Mouse (Mus musculus): ENCODE data around the gene Sipa1l3.

The Sipa1l3 gene

DNA sequence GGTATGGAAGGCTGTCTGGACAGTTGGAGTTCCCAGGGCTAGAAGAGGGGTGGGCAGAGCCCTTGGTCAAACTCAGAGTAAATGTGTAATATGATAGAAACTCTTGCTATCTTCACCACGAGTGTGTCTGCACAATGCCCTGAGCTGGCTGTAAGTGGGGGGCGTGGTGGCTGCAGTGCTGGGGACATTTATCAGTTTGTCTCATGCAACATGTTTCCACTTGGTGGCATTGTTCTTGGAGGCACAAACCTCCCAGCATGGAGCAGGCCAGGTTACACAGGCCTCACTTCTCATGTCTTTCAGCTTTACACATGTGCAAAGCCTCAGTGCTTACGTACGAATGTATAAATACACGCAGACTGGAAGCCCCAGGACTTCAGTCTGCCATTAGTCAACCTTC lies 146.3 kb downstream of the Sipa1l3 start:
- no peak for DNase-seq (ENCODE audit: low spot score)

DNA sequence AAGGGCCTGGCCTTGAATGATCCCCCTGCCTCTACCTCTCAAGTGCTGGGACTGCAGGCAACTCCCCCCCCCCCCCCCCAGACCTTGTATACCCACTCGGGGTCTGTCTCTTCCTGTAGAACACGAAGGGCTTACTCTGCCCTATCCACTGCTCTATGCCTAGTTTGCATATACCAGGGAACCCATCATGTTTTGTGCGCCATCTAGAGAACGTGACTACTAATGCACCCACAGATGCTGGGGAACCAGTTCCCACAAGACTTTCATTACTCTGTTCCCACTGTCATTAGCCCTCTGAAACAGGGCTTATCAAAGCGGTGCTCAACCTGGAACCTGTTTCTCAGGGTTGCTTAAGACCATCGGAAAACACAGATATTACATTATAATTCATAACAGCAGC lies 148.4 kb downstream of the Sipa1l3 start:
- DNase-seq (ENCODE audit: low spot score), result no peak

DNA sequence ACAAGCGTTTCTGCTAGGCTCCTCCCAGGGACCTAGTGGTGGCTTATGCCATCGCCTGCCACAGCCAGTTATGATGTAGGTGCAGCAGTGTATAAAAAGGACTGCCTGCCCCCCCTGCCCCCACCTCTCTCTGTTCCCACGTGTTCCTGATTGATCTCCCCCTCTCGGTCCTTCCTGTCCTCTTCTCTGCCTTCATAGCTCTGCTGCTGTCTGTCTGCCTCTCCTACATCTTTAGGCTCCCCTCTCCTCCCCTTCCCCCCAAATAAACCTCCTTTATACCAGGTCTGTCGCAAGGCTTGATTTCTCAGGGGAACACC lies 150.5 kb downstream of the Sipa1l3 start:
- no peak for DNase-seq (ENCODE audit: low spot score)

DNA sequence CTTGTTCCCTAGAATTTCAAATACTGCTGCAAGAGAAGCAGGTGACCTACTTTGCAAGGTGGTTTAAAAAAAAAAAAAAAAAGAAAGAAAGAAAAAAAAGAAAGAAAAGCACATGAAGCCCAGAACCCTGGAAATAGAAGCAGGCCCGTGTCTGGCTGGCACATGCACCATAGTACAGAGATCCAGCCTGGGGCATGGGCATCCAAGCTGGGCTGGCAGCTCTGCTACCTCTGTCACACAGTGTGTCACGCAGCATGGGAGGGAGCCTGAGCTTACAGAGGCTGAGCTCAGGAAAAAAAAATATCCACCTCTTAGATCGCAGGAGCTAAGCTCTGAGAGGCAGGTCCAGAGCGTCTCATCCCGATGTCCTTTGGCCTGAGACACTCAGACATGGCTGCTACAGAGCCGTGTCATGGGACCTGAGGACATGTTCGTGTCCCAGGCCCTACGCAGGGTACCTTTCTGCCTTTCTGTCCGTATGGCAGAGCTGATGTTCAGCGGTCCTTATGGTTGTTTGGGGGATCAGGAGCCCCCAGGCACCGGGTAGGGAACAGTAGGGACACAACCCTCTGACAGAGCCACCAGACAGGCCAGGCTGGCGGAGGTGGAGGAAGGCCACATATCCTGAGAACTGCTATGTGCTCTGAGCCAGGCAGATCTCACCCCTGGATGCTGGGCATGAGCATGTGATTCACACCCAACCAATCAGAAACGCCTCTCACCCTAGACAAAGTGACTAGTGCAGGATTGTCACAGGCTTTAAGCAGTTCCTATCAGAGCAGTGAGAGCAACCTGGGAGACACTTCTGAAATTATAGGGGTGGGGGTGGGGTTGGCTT lies 151.1 kb downstream of the Sipa1l3 start:
- no peak for DNase-seq (ENCODE audit: low spot score)

DNA sequence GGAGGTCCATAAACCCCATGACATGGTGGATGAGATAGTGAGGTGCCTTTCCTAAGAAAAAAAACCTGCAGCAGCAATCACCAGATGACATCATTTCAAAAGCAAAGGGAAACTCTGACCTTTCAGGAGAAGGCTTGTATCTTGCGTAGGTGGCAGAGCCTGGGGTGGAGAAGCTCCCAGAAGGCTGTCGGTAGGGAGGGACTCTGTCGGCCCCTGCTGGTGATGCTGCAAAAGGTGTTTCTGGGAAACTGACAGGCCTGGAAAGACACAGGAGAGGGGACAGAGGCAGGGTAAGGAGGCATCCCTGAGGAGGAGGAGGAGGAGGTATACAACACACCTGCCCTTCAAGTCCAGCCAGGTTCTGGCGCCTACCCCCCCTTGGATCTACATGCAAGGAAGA lies 154.4 kb downstream of the Sipa1l3 start:
- no peak for DNase-seq (ENCODE audit: low spot score)

DNA sequence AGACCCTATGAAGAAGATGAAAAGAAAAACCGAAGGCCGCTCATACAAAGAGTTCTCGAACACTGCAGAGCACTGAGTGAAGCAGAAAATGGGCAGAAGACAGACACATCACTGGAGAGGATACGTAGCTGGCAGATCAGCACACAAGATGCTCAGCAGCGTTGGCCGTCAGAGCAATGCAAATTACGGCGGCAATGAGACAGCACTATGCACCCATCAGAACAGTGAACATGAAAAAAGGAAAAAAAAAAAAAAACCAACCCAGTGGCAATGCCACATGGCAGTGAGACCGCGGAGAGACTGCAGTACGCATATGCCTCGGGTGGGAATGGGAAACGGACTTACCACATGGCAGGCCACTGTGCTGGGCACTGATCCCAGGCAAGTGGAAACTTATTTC lies 156.9 kb downstream of the Sipa1l3 start:
- no peak for DNase-seq (ENCODE audit: low spot score)

DNA sequence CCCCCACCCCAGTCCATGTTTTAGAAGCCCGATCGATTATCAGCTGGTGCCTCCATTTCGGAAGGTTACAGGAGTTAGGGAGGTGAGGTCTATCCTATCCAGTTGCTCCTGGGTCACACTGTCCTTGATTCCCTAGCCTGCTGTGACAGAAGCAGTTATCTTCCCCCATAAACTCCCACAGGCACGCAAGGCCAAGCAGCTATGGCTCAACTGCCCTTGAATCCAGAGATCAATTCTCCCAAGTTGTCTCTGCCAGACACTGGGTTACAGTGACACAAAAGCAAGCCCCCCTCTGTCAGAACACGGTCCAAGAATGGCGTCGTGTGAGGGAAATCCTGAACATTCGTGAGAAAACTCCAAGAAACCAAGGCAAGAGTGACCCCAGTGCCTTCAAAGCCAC lies 163.0 kb downstream of the Sipa1l3 start:
- no peak for DNase-seq (ENCODE audit: low spot score)

DNA sequence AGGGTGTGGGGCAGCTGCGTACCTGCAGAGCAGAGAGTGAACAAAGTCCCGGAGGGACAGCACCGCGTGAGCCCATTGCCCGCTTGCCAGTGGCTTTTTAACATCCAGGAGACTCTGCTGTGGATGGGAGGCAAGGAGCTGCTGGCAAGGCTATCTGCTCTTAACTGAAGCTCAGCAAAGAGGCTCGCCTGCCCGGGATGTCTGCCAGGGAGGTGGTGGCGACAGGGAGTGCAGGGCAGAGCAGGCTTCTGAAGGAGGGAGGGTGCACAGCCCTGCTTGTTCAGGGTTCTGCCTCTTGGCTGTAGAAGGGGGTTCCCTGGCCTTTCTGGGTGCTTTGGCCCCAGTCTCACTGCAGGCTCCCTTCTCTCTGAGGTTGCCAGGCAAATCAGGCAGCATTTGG lies 164.3 kb downstream of the Sipa1l3 start:
- no peak for DNase-seq (ENCODE audit: low spot score)

DNA sequence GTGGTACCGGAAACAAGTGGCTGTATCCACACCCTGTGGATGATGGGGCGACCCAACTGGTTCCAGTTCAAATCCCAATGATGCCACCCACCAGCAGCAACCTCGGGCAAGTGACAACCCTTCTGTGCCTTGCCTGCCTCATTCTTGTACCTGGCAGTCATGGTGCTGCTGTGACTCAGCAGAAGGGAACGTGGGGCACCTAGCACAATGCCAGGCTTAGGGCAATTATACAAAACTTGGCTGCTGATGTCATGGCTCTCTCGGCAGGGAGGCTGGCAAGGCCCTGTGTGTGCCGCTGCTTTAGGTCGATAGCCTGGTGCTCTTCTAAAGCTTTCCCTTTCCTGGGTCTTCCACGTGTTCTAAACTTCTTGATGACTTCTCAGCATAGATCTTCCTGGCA lies 166.2 kb downstream of the Sipa1l3 start:
- no peak for DNase-seq (ENCODE audit: low spot score)

DNA sequence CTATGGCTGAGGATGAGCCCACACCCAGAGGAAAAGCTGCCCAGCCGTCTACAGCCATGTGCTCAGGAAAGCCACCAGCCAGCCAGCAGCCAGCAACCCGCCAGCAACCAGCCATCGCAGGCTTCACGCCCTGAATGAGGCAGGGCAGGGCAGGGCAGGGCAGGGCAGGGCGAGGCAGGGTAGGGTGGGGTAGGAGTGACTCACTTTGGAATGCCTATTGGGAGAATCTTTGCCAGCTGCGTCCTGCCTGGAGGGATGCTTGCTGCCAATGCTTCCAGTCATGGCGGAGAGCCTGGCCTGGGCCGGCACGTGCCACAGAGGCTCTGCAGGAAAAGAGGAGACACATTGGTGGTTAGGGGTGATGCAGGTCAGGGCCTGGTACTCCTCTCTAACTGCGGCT lies 168.0 kb downstream of the Sipa1l3 start:
- no peak for DNase-seq (ENCODE audit: low spot score)

DNA sequence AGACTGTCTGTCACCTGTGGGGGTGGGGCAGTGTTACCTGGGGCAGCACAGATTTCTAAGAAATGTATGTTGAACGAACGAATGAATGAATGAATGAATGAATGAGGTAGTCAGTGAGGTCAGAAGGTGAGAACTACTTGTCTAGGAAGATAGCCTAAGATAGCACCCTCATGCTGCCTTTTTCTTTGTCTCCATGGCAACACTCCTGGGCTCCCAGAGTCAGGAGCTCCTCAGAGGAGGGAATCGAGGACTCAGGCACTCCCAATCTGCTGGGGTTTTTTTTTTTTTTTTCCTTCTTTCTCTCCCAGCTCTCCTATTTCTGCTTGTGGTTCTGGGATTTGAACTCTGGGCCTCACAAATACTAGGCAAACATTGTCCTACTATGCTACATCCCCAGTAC lies 172.2 kb downstream of the Sipa1l3 start:
- no peak for DNase-seq (ENCODE audit: low spot score)

DNA sequence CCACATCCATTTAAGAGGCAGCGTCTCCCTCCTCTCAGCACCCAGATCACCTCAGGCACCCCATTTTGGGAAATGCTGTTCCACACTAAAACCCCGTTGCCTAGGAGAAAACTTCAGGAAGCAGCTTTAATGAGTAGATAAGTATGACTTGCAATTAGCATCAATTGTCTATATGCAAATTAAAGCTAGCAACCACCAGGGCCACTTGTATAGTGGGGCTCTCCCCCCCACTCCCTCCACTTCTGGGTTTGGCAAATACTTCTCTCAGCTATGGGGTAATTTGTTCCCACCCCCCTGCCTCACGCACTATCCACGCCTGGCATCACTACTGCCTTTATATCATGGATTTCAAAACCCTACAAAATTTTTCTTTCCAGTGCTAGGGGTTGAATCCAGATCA lies 172.9 kb downstream of the Sipa1l3 start:
- no peak for DNase-seq (ENCODE audit: low spot score)

DNA sequence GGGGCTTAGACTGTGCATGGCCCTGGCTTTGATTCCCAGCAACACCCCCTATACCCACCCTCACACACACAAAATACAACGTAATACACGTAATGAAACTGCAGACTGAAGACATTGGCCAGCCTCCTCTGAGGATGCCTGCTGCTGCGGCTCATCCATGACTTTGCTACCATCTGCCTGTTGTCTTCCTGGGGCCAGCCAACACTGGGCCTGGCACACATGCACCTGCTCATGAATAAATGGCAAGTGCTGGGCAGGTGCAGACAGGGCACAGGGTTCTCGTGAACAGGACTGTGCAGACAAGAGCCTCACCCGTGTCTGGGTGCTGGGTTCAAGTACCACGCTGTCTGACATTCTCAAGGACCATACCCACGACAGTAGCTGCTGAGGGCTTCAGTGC lies 174.7 kb downstream of the Sipa1l3 start:
- DNase-seq (ENCODE audit: low spot score), result no peak

DNA sequence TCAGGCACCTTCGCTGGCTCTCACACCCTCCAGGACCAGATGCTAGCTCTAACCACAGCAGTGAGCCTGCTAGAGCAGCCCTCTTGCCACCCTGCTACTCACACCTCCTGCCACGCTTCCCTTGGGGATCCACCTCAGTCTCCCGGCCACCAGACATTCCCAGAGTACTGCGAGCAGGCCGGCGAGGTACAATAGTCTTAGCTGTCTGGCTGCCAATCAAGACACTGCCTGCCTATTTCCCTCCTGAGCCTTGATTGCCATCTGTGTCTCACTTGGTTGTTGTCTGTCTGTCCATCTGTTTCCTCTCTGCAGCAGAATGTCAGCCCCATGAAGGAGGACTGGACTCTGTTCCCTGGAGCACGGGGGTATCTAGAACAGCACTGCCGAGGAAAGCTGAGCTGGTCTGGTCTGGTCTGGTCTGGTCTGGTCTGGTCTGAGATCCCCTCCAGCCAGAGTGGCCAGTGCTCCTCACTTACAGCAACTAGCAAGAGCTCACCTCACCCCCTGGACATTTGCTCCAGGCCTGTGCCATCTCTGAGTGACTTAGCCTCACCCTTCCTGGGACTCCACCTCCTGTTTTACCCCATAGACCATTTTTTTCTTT lies 175.8 kb downstream of the Sipa1l3 start:
- DNase-seq (ENCODE audit: low spot score), result no peak

DNA sequence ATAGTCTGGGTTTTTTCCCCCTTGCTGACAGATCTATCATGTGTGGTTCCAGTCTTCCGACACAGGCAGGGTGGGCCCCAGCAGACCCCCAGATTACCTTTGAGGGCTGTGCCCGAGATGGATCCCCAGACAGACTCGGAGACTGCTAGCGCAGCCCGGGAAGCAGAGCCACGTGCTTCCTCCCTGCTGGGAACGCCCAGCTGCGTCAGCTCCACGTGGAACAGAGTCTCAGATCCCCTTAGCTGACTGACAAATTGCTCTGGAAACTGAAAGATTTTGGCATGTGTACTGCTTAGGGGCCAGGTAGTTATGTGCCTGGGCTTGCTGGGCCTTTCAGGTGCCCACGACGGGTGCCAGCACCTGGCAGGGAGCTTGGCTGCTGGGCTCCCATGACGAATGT lies 176.7 kb downstream of the Sipa1l3 start:
- DNase-seq (ENCODE audit: low spot score), result no peak

DNA sequence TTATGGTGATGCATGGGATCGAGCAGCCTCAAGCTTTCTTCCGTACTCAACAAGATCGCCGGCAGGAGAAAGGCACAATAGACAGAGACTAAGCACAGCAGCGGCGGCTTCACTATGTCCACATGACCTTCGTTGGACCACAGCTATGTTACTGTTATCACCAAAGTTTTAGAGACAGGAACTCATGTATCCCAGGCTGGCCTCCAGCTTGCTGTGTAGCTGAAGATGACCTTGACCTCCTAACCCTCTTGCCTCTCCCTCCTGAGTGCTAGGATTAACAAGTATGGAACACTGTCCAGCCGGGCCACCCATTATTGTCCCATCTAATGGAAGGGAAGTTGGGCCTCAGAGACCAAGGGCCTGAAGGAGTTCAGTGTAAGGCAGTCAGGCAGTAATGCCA lies 177.6 kb downstream of the Sipa1l3 start:
- DNase-seq (ENCODE audit: low spot score), result no peak

DNA sequence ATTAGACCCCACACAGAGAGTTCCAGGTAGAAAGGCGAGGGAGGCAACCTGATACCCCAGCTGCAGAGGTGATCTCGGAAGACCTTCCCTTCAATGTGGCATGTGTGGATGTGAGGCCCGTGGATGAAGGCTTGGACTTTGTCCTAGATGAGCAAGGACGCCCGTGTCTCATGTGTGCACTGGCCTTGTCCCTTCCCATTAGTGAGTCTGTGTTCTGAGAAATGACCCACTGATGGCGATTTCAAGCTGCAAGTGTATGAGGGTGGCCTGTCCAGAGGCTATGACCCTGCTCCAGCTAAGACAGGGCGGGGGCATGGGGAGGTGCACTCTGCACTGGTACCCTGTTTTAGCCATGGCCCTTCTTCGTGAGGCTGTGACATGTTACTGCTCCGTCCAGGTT lies 178.2 kb downstream of the Sipa1l3 start:
- no peak for DNase-seq (ENCODE audit: low spot score)

DNA sequence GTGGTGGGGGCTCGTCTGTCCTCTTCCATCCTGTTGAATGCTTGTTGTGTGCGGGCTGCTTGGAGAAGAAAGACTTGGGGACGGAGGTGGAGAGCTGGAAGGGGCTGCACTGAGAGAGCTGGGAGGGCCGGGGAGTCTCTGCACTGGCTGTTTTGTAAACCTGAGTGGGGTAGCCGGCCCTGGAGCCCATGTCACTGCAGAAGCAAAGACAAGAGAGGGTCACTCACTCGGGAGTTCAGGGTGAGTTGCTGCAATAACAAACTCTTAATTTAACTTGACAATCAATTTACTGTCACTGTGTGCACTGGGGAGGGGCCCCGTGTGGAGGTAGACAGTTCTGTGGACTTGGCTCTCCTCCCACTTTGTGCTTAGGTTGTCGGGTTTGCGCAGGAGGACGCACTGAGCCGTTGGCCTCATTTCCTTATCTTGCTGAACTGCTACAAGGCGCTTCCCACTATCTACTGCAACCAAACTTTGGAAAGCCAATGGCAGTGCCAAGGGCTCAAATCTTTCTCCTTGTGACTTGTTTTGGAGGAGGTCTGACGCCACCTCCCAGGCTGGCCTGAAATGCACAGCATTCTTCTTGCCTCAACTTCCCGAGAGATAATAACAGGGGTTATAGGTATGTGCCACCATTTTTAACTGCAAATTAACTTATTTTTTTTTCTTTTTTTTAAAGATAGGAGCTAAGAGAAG lies 179.3 kb downstream of the Sipa1l3 start:
- peak; percentile 84 for DNase-seq (ENCODE audit: low spot score)

DNA sequence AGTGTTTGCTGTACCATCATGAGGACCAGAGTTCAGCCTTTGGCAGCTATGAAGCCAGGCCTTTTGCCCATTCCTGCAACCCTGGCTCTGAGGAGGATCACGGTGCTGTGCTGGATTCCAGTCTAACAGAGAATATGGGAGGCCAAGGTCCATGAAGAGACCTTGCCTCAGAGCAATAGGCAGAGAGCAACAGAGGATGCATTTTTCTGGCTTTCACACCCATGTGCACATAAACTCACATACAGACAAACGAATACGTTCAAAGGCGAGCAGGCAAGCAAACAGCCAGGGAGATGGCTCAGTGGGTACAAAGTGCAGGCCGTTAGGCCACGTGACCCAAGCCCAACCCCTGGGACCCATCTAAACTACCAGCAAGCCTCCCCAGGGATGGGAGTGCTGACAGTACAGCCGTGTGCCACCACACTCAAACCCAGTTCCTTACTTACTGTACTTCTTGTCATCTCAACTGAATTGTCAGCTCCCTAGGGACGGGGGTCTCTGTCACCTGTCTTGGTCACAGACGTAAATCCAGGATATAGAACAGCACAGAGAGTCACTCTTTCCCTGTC lies 180.0 kb downstream of the Sipa1l3 start:
- DNase-seq (ENCODE audit: low spot score), result no peak

DNA sequence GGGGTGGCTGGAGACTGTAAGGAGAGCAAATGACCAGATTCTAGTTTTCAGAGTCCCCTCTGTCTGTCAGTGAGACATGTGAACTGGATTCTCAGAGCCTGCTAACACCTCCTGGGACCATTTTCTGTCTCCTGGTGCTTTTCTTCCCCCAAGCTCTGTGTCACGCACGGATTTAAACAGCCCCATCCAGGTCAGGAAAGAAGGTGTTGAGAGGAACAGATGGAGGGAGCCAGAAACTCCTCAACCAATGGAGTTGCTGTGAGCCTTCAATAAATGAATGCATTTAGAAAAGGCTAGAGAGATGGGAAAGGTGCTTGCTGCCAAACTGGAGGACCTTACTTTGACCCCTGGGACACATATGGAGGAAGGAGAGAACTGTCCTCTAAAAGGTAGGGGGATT lies 180.7 kb downstream of the Sipa1l3 start:
- DNase-seq (ENCODE audit: low spot score), result no peak

DNA sequence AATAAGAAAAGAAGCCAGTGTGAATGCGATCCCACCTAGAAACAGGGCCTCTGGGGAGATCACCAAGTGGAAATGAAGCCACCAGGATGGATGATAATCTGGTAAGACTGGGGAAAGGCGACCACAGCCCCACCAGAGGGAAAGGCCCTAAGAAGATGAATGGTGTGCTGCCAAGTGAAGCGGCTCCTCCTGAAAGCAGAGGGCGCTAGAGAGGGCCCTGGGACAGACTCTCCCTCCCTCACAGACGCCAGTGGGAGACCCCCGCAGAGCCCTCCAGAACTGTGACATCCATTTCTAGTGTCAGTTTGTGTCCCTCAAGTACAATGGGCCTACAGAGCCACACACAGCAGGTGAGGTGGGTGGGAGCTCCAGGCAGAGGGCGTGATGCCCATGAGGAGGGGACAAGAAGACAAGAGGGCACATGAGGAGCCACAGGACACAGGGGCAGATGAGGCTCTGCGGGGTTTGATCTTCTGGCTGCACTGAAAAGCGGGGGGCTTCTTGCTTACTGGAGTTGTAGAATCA lies 181.6 kb downstream of the Sipa1l3 start:
- DNase-seq (ENCODE audit: low spot score), result no peak

DNA sequence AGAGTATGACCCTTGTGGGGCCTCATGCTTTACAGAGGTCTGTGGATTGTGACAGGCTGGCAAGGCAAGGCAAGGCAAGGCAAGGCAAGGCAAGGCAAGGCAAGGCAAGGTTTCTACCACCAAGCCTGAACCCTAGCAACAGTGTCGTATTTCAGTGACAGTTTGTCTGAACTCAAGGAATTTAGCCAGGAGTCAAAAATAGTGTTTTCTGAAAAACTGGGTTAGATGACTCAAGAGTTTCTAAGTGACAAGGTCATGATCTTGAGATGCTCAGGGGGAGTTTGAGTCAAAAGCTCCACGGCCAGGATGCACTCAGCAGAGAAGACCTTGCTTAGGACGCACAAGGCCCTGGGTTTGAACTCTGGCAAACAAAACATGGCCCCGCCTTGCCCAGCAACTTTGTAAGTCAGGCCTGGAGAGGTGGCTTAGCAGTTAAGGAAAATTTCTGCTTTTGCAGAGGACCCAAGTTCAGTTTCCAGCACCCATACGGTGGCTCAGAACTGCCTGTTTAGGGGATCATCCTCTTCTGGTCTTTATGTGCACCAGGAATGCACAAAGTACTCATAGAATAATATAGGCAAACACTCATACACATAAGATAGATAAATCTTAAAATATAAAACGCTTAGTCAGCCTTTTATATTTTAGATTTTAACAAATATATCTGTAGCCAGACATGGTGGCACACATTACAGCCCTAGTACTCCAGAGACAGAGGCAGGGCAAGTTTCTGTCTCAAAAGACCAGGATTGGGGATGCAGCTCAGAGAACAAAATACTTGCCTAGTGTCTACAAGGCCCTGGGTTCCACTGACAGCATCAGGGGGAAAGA lies 182.4 kb downstream of the Sipa1l3 start:
- DNase-seq (ENCODE audit: low spot score), result no peak

Measured in c-Kit-positive CD71-positive TER-119-positive erythroid progenitor cells, embryonic 14.5 days (primary cell).